Mouse (Mus musculus): ENCODE measurements around the gene Rabggta. TPM values are rescaled to one million over a fixed set of nuclear protein-coding genes. Genes with fewer than 3 reads are reported as not detected.

The Rabggta gene
- polyA plus RNA-seq, 1 experiment from 2014 or later: 39.4 TPM

DNA sequence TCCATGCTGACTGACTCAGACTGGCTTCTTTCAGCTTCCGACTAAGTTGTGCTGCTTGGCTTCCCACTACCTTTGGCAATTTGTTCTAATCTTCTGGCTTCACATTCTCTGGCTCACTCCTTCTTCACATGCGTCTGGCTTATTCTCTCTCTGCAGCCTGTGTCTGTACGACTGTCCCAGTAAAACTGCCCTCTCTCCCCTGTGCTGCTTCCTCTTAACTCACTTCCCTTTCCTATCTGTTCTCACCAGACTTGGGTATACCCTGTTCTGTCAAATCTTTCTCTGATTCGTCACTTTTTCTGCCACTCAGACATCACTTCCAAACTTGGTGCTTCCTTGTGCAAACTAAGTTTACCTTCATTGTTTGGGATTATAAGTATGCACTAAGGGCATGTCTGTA lies 24.8 kb downstream of the Rabggta start:
- DNase-seq (ENCODE audit: low spot score): no peak

GRCm38 (mm10) chr14:55689433-55689832 lies 32.6 kb downstream of the Rabggta start:
- DNase-seq (ENCODE audit: low spot score): no peak

- DNase-seq (ENCODE audit: low spot score): no peak
Measured at GRCm38 (mm10) chr14:55682118-55682493, 40.0 kb downstream of the Rabggta start.

DNA sequence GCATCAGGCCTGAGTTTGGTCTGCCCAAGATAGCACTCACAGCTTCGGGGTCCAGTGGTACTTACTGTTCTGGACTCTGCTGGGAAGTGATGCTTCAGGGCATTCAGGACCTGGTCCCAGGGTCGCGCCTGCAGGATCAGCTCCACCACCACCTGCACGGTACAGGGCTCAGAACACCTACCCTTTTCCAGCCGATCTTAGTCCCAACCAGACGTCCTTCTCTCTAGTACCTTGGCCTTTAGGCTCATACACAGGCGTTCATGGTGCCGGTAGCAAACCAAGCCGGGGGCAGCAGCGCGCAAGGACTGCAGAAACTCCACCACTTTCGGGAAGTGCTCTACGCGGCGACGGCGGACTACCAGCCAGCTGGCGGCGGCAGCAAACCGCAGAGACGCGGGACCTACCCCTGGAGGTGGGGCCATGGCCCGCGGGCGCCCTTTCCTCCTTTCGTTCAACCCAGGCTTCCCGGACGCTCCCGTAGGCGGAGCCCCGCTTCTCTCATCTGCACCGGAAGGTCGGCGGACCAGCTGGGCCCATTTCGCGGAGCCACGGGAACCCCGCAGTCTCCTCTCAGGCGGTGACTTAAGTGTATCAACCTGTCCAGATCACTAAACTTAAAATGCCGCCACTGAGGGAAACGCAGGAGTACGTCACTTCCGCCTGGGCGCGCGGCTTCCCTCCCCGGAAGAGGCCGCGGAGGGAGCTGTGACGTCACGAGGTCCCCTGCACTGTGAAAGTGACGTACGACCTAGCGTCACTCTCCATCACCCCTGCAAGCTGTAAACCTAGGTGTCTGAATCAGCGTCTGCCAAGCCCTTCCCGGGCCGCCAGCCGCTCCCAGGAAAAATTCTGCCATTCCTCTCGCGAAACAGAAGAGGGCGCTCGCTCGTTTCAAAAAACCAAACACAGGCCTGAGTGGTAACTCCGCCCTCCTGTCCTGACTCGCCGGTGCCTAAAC lies 40.6 kb downstream of the Rabggta start, which contains the start of gene Tinf2:
Tinf2 (minus strand) TSS at position 661 of the 958 bp plus-strand sequence.
- peak; percentile 97 for DNase-seq (ENCODE audit: low spot score)

DNA sequence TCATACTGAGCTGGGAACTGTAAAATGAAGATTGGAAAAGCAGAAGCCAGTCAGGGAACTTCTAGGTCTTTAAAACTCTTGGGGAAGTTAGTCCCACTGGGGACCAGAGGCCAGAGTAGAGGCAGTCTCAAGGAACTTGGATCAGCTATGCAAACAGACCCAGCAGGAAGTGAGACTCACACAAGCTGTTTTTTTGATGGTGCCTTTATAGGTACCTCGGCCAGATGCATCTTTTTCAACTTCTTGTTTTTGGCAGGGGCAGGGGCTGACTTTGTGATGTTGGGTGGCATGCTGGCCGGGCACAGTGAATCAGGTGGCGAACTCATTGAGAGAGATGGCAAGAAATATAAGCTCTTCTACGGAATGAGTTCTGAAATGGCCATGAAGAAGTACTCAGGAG lies 44.4 kb downstream of the Rabggta start:
- DNase-seq (ENCODE audit: low spot score): no peak

- DNase-seq (ENCODE audit: low spot score): no peak
Measured at GRCm38 (mm10) chr14:55672741-55673060, 49.4 kb downstream of the Rabggta start.

DNA sequence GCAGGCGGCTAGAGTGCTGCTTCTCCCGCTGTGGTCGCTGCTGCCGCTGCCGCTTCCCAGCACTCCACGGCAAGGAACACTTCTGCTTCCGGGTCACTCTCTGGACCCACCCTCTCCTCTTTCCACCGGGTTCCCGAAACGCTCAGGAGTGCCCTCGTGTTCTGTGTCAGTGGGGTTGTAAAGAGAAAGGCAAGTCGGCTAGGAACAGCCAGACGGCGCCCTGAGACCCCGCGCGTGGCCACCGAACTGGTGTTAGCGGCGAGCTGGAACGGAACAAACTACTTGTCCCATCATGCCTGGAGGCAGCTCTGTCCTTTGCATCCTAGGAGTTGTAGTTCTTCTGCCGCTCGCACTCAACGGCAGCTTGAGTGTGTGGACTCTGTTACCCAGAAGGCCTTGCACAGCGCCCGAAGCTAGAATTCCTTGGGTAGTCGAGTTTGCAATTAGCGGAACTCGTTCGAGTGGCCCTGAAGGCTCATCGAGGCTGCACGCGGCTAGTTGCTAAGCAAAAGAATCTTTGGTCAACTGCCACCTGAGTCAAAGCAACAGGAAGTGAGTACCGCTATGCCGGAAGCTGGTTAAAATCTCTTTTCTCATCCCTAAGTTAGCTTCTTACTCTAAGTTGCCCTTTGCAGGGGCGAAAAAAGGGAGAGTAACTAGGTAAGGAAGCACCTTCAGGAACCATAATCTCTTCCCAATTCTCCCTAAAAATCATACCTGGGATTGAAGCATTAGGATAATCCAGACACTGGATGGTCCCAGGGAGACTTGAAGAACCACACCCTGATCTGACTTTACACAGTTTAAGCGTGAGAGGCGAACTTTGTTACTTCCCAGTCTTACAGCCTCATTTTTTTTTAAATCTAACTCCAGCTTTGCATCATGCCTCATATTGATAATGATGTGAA lies 50.0 kb downstream of the Rabggta start, which contains the start of the genes Gmpr2 and Nedd8:
Gmpr2 (plus strand) TSS at position 109 of the 908 bp plus-strand sequence.
Nedd8 (minus strand) TSS at position 292 of the 908 bp plus-strand sequence.
- peak; percentile 93 for DNase-seq (ENCODE audit: low spot score)

GRCm38 (mm10) chr14:55671486-55671832 lies 50.6 kb downstream of the Rabggta start:
- DNase-seq (ENCODE audit: low spot score): peak; percentile 25

Other genes starting within 250 kb of the Rabggta start
- 62.4 and 63.8 TPM in 2 replicates for gene Dhrs4, start 243.5 kb downstream of the Rabggta start, polyA plus RNA-seq (2015; fragmentation: Nextera tagmentation; extraction: Ambion mirVana)
- gene Carmil3, start 231.6 kb downstream of the Rabggta start, polyA plus RNA-seq (2015; fragmentation: Nextera tagmentation; extraction: Ambion mirVana): 1.1 and 1.3 TPM in 2 replicates
- 0.31 and 0.39 TPM in 2 replicates for gene Cpne6, start 211.8 kb downstream of the Rabggta start, polyA plus RNA-seq (2015; fragmentation: Nextera tagmentation; extraction: Ambion mirVana)
- gene Nrl, start 197.3 kb downstream of the Rabggta start, polyA plus RNA-seq (2015; fragmentation: Nextera tagmentation; extraction: Ambion mirVana): 0.07 and 0.08 TPM in 2 replicates
- 4.7 and 5.6 TPM in 2 replicates for gene Pck2, start 182.0 kb downstream of the Rabggta start, polyA plus RNA-seq (2015; fragmentation: Nextera tagmentation; extraction: Ambion mirVana)
- 50.3 and 55.9 TPM in 2 replicates for gene Dcaf11, start 162.3 kb downstream of the Rabggta start, polyA plus RNA-seq (2015; fragmentation: Nextera tagmentation; extraction: Ambion mirVana)
- 2.1 and 3.2 TPM in 2 replicates for gene A730061H03Rik, start 161.9 kb downstream of the Rabggta start, polyA plus RNA-seq (2015; fragmentation: Nextera tagmentation; extraction: Ambion mirVana)
- 0.26 and 0.33 TPM in 2 replicates for gene Fitm1, start 146.6 kb downstream of the Rabggta start, polyA plus RNA-seq (2015; fragmentation: Nextera tagmentation; extraction: Ambion mirVana)
- gene Psme1, start 144.1 kb downstream of the Rabggta start, polyA plus RNA-seq (2015; fragmentation: Nextera tagmentation; extraction: Ambion mirVana): 281 and 294 TPM in 2 replicates
- gene Emc9, start 137.0 kb downstream of the Rabggta start, polyA plus RNA-seq (2015; fragmentation: Nextera tagmentation; extraction: Ambion mirVana): 4.8 and 5.6 TPM in 2 replicates
- 604 and 625 TPM in 2 replicates for gene Psme2, start 131.2 kb downstream of the Rabggta start, polyA plus RNA-seq (2015; fragmentation: Nextera tagmentation; extraction: Ambion mirVana)
- gene Rnf31, start 130.6 kb downstream of the Rabggta start, polyA plus RNA-seq (2015; fragmentation: Nextera tagmentation; extraction: Ambion mirVana): 18.0 and 22.6 TPM in 2 replicates
- gene Irf9, start 118.7 kb downstream of the Rabggta start, polyA plus RNA-seq (2015; fragmentation: Nextera tagmentation; extraction: Ambion mirVana): 46.6 and 50.2 TPM in 2 replicates
- gene Rec8, start 104.2 kb downstream of the Rabggta start, polyA plus RNA-seq (2015; fragmentation: Nextera tagmentation; extraction: Ambion mirVana): 0.57 and 0.98 TPM in 2 replicates
- 32.8 and 39.6 TPM in 2 replicates for gene Ipo4, start 86.3 kb downstream of the Rabggta start, polyA plus RNA-seq (2015; fragmentation: Nextera tagmentation; extraction: Ambion mirVana)
- 0.71 and 1.7 TPM in 2 replicates for gene Gm49378, start 84.4 kb downstream of the Rabggta start, polyA plus RNA-seq (2015; fragmentation: Nextera tagmentation; extraction: Ambion mirVana)
- gene Tm9sf1, start 78.5 kb downstream of the Rabggta start, polyA plus RNA-seq (2015; fragmentation: Nextera tagmentation; extraction: Ambion mirVana): 71.6 and 76.7 TPM in 2 replicates
- 0.62 and 0.81 TPM in 2 replicates for gene Tssk4, start 72.1 kb downstream of the Rabggta start, polyA plus RNA-seq (2015; fragmentation: Nextera tagmentation; extraction: Ambion mirVana)
- 78.1 and 80.2 TPM in 2 replicates for gene Mdp1, start 61.8 kb downstream of the Rabggta start, polyA plus RNA-seq (2015; fragmentation: Nextera tagmentation; extraction: Ambion mirVana)
- gene Gmpr2, start 50.3 kb downstream of the Rabggta start, polyA plus RNA-seq (2015; fragmentation: Nextera tagmentation; extraction: Ambion mirVana): 67.1 and 71.3 TPM in 2 replicates
- gene Nedd8, start 50.1 kb downstream of the Rabggta start, polyA plus RNA-seq (2015; fragmentation: Nextera tagmentation; extraction: Ambion mirVana): 529 and 550 TPM in 2 replicates
- gene Tinf2, start 40.4 kb downstream of the Rabggta start, polyA plus RNA-seq (2015; fragmentation: Nextera tagmentation; extraction: Ambion mirVana): 55.4 and 57.7 TPM in 2 replicates
- 2.0 and 3.0 TPM in 2 replicates for gene Tgm1, start 8.3 kb downstream of the Rabggta start, polyA plus RNA-seq (2015; fragmentation: Nextera tagmentation; extraction: Ambion mirVana)
- gene Dhrs1, start 23.4 kb upstream of the Rabggta start, polyA plus RNA-seq (2015; fragmentation: Nextera tagmentation; extraction: Ambion mirVana): 63.6 and 65.8 TPM in 2 replicates
- gene Nop9, start 23.4 kb upstream of the Rabggta start, polyA plus RNA-seq (2015; fragmentation: Nextera tagmentation; extraction: Ambion mirVana): 37.8 and 47.2 TPM in 2 replicates
- gene Cideb, start 36.2 kb upstream of the Rabggta start, polyA plus RNA-seq (2015; fragmentation: Nextera tagmentation; extraction: Ambion mirVana): 0.14 TPM in 1 of 2 replicates, not detected in the other
- 0.78 and 1.2 TPM in 2 replicates for gene Ltb4r2, start 39.2 kb upstream of the Rabggta start, polyA plus RNA-seq (2015; fragmentation: Nextera tagmentation; extraction: Ambion mirVana)
- 3.7 and 4.3 TPM in 2 replicates for gene Ltb4r1, start 43.7 kb upstream of the Rabggta start, polyA plus RNA-seq (2015; fragmentation: Nextera tagmentation; extraction: Ambion mirVana)
- gene Adcy4, start 61.8 kb upstream of the Rabggta start, polyA plus RNA-seq (2015; fragmentation: Nextera tagmentation; extraction: Ambion mirVana): 2.2 and 2.7 TPM in 2 replicates
- 70.3 and 76.2 TPM in 2 replicates for gene Ripk3, start 66.6 kb upstream of the Rabggta start, polyA plus RNA-seq (2015; fragmentation: Nextera tagmentation; extraction: Ambion mirVana)
- 1.7 and 2.2 TPM in 2 replicates for gene Nfatc4, start 100.9 kb upstream of the Rabggta start, polyA plus RNA-seq (2015; fragmentation: Nextera tagmentation; extraction: Ambion mirVana)
- gene Nynrin, start 131.7 kb upstream of the Rabggta start, polyA plus RNA-seq (2015; fragmentation: Nextera tagmentation; extraction: Ambion mirVana): 1.7 and 2.4 TPM in 2 replicates
- gene Cbln3, start 162.1 kb upstream of the Rabggta start, polyA plus RNA-seq (2015; fragmentation: Nextera tagmentation; extraction: Ambion mirVana): 0.05 and 0.12 TPM in 2 replicates
- gene Khnyn, start 162.7 kb upstream of the Rabggta start, polyA plus RNA-seq (2015; fragmentation: Nextera tagmentation; extraction: Ambion mirVana): 8.5 and 9.8 TPM in 2 replicates
- 72.5 and 74.8 TPM in 2 replicates for gene Sdr39u1, start 178.0 kb upstream of the Rabggta start, polyA plus RNA-seq (2015; fragmentation: Nextera tagmentation; extraction: Ambion mirVana)
- gene Cma1, start 222.4 kb upstream of the Rabggta start, polyA plus RNA-seq (2015; fragmentation: Nextera tagmentation; extraction: Ambion mirVana): 6.9 and 7.2 TPM in 2 replicates
- gene Cma2, start 228.7 kb upstream of the Rabggta start, polyA plus RNA-seq (2015; fragmentation: Nextera tagmentation; extraction: Ambion mirVana): 0.15 TPM in 1 of 2 replicates, not detected in the other